8 mouse cellular contexts compared by ENCODE assay signal in genomic region chr6:47813257-47813878, GRCm38 (mm10). TPM values are rescaled to one million over a fixed set of nuclear protein-coding genes. Genes with fewer than 3 reads are reported as not detected.
DNase-seq lines count a peak whose midpoint lies in the region; ATAC-seq and TF ChIP-seq lines count a peak whose summit lies in the region.

Gene Pdia4, minus strand, starts transcription at chr6:47813430.

- DNase-seq in MEL (ENCODE audit: low read depth, low spot score): peak; percentile 99
- peak; percentile 98 to 99 for DNase-seq in cerebellum, adult 2 months
- peak; percentile 98 for DNase-seq in forebrain, postnatal 0 days
- peak; percentile 98 for DNase-seq in heart, postnatal 4 days
- peak; percentile 97 to 98 for DNase-seq in layer of hippocampus, adult 8-10 months (ENCODE audit: low spot score in 2 of 2)
- DNase-seq in ovary, adult 18-20 months (ENCODE audit: low spot score): peak; percentile 99
- peak; percentile 99 for DNase-seq in thymus, postnatal 0 days (ENCODE audit: low spot score)

- H3K36me3 ChIP-seq in MEL (ENCODE audit: control insufficient read depth in 1 of 2, insufficient read depth in 2 of 2, low read length in 2 of 2): peaks cover 0 to 22% of the 10 kb centered on the region in 2 experiments; a peak in 3 of 4 replicates
- H3K36me3 ChIP-seq in forebrain, postnatal 0 days (ENCODE audit: insufficient read depth): peaks cover 13% of the 10 kb centered on the region; the same call in 1 of the 2 replicates
- no peaks in the 10 kb centered on the region for H3K36me3 ChIP-seq in lung, embryonic 15.5 days

- no peaks in the 10 kb centered on the region for H3K27me3 ChIP-seq in MEL (ENCODE audit: control insufficient read depth in 1 of 2, insufficient read depth in 2 of 2, low read length in 2 of 2)
- no peaks in the 10 kb centered on the region for H3K27me3 ChIP-seq in cerebellum, adult 2 months (ENCODE audit: control insufficient read depth, insufficient read depth, low read length)
- H3K27me3 ChIP-seq in forebrain, postnatal 0 days (ENCODE audit: insufficient read depth, low read length): no peaks in the 10 kb centered on the region
- H3K27me3 ChIP-seq in lung, embryonic 15.5 days: no peaks in the 10 kb centered on the region

- H3K4me2 ChIP-seq in forebrain, postnatal 0 days (ENCODE audit: low read depth): peak within 1 kb of the TSS; percentile 58
- peak within 1 kb of the TSS; percentile 75 for H3K4me2 ChIP-seq in lung, embryonic 15.5 days

- TF ChIP-seq EP300 in MEL (IDR thresholded peaks at IDR 0.05; ENCODE audit: low read depth in 1 of 2, low read length in 2 of 2): no peak

- H3K9ac ChIP-seq in MEL (ENCODE audit: control insufficient read depth, low read depth, low read length, poor library complexity, severe bottlenecking): peak within 1 kb of the TSS; percentile 83
- peak within 1 kb of the TSS; percentile 72 for H3K9ac ChIP-seq in forebrain, postnatal 0 days
- H3K9ac ChIP-seq in lung, embryonic 15.5 days: peak within 1 kb of the TSS; percentile 94

- H3K9me3 ChIP-seq in MEL (replicated peaks; ENCODE audit: insufficient read depth, low read length): no peaks in the 10 kb centered on the region
- H3K9me3 ChIP-seq in forebrain, postnatal 0 days (ENCODE audit: low read length): no peaks in the 10 kb centered on the region
- no peaks in the 10 kb centered on the region for H3K9me3 ChIP-seq in lung, embryonic 15.5 days

- peaks cover 38% of the 10 kb centered on the region for H3K79me2 ChIP-seq in MEL (ENCODE audit: control insufficient read depth, insufficient read depth, low read length, poor library complexity)

- ATAC-seq in forebrain, postnatal 0 days: peak; percentile 99
- peak; percentile 99 for ATAC-seq in lung, embryonic 15.5 days (ENCODE audit: borderline replicate concordance, extremely low read depth, low FRiP score, low TSS enrichment)

- peaks cover 0 to 12% of the 10 kb centered on the region in 2 experiments for H3K4me1 ChIP-seq in MEL (ENCODE audit: control insufficient read depth in 1 of 2, insufficient read depth in 2 of 2, low read length in 2 of 2)
- H3K4me1 ChIP-seq in cerebellum, adult 2 months (ENCODE audit: control insufficient read depth, insufficient read depth, low read length): peaks cover 7% of the 10 kb centered on the region
- peaks cover 23% of the 10 kb centered on the region for H3K4me1 ChIP-seq in forebrain, postnatal 0 days (ENCODE audit: insufficient read depth)
- peaks cover 32% of the 10 kb centered on the region for H3K4me1 ChIP-seq in lung, embryonic 15.5 days

- peak within 1 kb of the TSS; percentile 76 for H3K27ac ChIP-seq in MEL (ENCODE audit: control insufficient read depth, low read depth, low read length)
- peak within 1 kb of the TSS; percentile 1; the same call in 1 of the 2 replicates for H3K27ac ChIP-seq in cerebellum, adult 2 months (ENCODE audit: insufficient read depth, low read length)
- H3K27ac ChIP-seq in forebrain, postnatal 0 days (ENCODE audit: low read depth, low read length): peak within 1 kb of the TSS; percentile 90
- H3K27ac ChIP-seq in lung, embryonic 15.5 days: peak within 1 kb of the TSS; percentile 96

- WGBS in cerebellum, adult 2 months: under 1% methylated on average over 44 of the region's 44 CpGs
- WGBS in forebrain, postnatal 0 days: 1% methylated on average over 44 of the region's 44 CpGs
- under 1% methylated on average over 44 of the region's 44 CpGs for WGBS in lung, embryonic 15.5 days

- TF ChIP-seq RAD21 in MEL (IDR thresholded peaks at IDR 0.05; ENCODE audit: low read depth, low read length): no peak

- no peak for TF ChIP-seq CTCF in MEL (IDR thresholded peaks at IDR 0.05 in 2 of 3, conservative IDR thresholded peaks at IDR 0.05 in 1 of 3; ENCODE audit: control insufficient read depth in 1 of 3, insufficient read depth in 1 of 3, low read depth in 2 of 3, low read length in 3 of 3, poor library complexity in 1 of 3, severe bottlenecking in 1 of 3)
- no peak for TF ChIP-seq CTCF in cerebellum, adult 2 months (IDR thresholded peaks at IDR 0.05; ENCODE audit: borderline replicate concordance, insufficient read depth, low read depth, low read length)
- no peak for TF ChIP-seq CTCF in forebrain, postnatal 0 days (IDR thresholded peaks at IDR 0.05; ENCODE audit: low read depth)

- H3K4me3 ChIP-seq in MEL (ENCODE audit: control insufficient read depth in 1 of 2, insufficient read depth in 1 of 2, low read depth in 2 of 2, low read length in 2 of 2): peak within 1 kb of the TSS; percentile 74 to 82
- H3K4me3 ChIP-seq in cerebellum, adult 2 months (replicated peaks; ENCODE audit: insufficient read depth, low read depth, low read length): peak within 1 kb of the TSS; percentile 80
- H3K4me3 ChIP-seq in forebrain, postnatal 0 days (ENCODE audit: low read depth, low read length): peak within 1 kb of the TSS; percentile 80
- peak within 1 kb of the TSS; percentile 77 for H3K4me3 ChIP-seq in lung, embryonic 15.5 days

- peak; percentile 23 to 91; a peak in 3 of 4 replicates for TF ChIP-seq POLR2A in MEL (IDR thresholded peaks at IDR 0.05; ENCODE audit: control insufficient read depth in 1 of 2, insufficient read depth in 1 of 2, low read depth in 1 of 2, low read length in 2 of 2, poor library complexity in 1 of 2)
- peak; percentile 78; the same call in 1 of the 2 replicates for TF ChIP-seq POLR2A in cerebellum, adult 2 months (IDR thresholded peaks at IDR 0.05; ENCODE audit: borderline replicate concordance, insufficient read depth, low read length)

TF ChIP-seq in MEL, 35 proteins besides CTCF, POLR2A, EP300 and RAD21 (continues in another document):
- TF ChIP-seq CHD1 (IDR thresholded peaks at IDR 0.05; ENCODE audit: low read depth, low read length) (no peak), E2F4 (IDR thresholded peaks at IDR 0.05; ENCODE audit: borderline replicate concordance, low read depth, low read length) (no peak), RCOR1 (IDR thresholded peaks at IDR 0.05; ENCODE audit: low read depth, low read length) (peak; percentile 61), NRF1 (IDR thresholded peaks at IDR 0.05; ENCODE audit: insufficient read depth, low read depth, low read length, poor library complexity, severe bottlenecking) (peak; percentile 57; the same call in 1 of the 2 replicates), KAT2A (conservative IDR thresholded peaks at IDR 0.05; ENCODE audit: low read depth, low read length) (0 out of 2 replicates have a peak, but pooled peaks have one; percentile 34), TBP (IDR thresholded peaks at IDR 0.05; ENCODE audit: low read depth, low read length) (peak; percentile 69; the same call in 1 of the 2 replicates), MYB (IDR thresholded peaks at IDR 0.05; ENCODE audit: low read depth, low read length) (no peak), JUND (IDR thresholded peaks at IDR 0.05; ENCODE audit: low read depth, low read length) (no peak), MAFK (IDR thresholded peaks at IDR 0.05; ENCODE audit: borderline replicate concordance, low read depth, low read length) (no peak), SIN3A (IDR thresholded peaks at IDR 0.05; ENCODE audit: low read length) (peak; percentile 96), ZMIZ1 (IDR thresholded peaks at IDR 0.05; ENCODE audit: low read depth, low read length) (0 out of 2 replicates have a peak, but pooled peaks have one; percentile 58), HCFC1 (IDR thresholded peaks at IDR 0.05; ENCODE audit: low read depth, low read length) (peak; percentile 69), MEF2A (IDR thresholded peaks at IDR 0.05; ENCODE audit: extremely low read depth, insufficient replicate concordance, low read depth, low read length, poor library complexity, severe bottlenecking) (no peak), MAX (IDR thresholded peaks at IDR 0.05; ENCODE audit: low read length) (peak; percentile 97), ETS1 (IDR thresholded peaks at IDR 0.05; ENCODE audit: low read depth, low read length) (0 out of 2 replicates have a peak, but pooled peaks have one; percentile 15), UBTF (IDR thresholded peaks at IDR 0.05; ENCODE audit: borderline replicate concordance, insufficient read depth, low read depth, low read length) (no peak), TAL1 (IDR thresholded peaks at IDR 0.05; ENCODE audit: low read length) (no peak), TCF12 (IDR thresholded peaks at IDR 0.05; ENCODE audit: low read depth, low read length) (peak; percentile 40; the same call in 1 of the 2 replicates), POLR2AphosphoS2 (IDR thresholded peaks at IDR 0.05; ENCODE audit: low read length) (peak; percentile 89), GATA1 (IDR thresholded peaks at IDR 0.05; ENCODE audit: low read depth, low read length) (0 out of 2 replicates have a peak, but pooled peaks have one; percentile 1), NELFE (IDR thresholded peaks at IDR 0.05; ENCODE audit: low read depth, low read length) (peak; percentile 78), BHLHE40 (IDR thresholded peaks at IDR 0.05; ENCODE audit: borderline replicate concordance, low read depth, low read length) (no peak), CHD2 (IDR thresholded peaks at IDR 0.05; ENCODE audit: low read length) (no peak), ZNF384 (IDR thresholded peaks at IDR 0.05; ENCODE audit: low read depth, low read length) (no peak), ZC3H11A (IDR thresholded peaks at IDR 0.05; ENCODE audit: low read depth, low read length) (no peak), GABPA (IDR thresholded peaks at IDR 0.05; ENCODE audit: low read depth, low read length) (no peak), MXI1 (IDR thresholded peaks at IDR 0.05; ENCODE audit: low read depth, low read length) (peak; percentile 99), USF1 (IDR thresholded peaks at IDR 0.05; ENCODE audit: low read depth, low read length) (peak; percentile 32; the same call in 1 of the 2 replicates), SMC3 (IDR thresholded peaks at IDR 0.05; ENCODE audit: low read depth, low read length) (no peak), POLR2AphosphoS5 (IDR thresholded peaks at IDR 0.05; ENCODE audit: borderline replicate concordance, low read depth, low read length) (peak; percentile 22; the same call in 1 of the 2 replicates)

RNA-seq across cellular contexts. Expression of gene Pdia4, which starts in this region (rescaled TPM):
- total RNA-seq in MEL (2012; rRNA removed): 95.0 and 112 TPM in 2 replicates
- polyA plus RNA-seq in MEL (2012; ENCODE audit: insufficient read depth in 1 of 2, insufficient read length in 2 of 2, low read depth in 1 of 2, low replicate concordance in 2 of 2, missing spikeins in 1 of 2): 10 to 100 TPM in 1 of 2 experiments, not detected in 1; 91.4 TPM
- polyA plus RNA-seq in cerebellum, adult 2 months (2012; rRNA removed): 30.1 and 31.9 TPM in 2 replicates
- 97.7 and 104 TPM in 2 replicates for total RNA-seq in forebrain, postnatal 0 days (2014; rRNA removed)
- 70.5 and 83.7 TPM in 2 replicates for polyA plus RNA-seq in forebrain, postnatal 0 days (2015; fragmentation: Nextera tagmentation; extraction: Ambion mirVana)
- total RNA-seq in heart, postnatal 4 days (2021): 10 to 100 TPM; 65.1 to 69.8 TPM
- total RNA-seq in layer of hippocampus, adult 8-10 months (2022): 10 to 100 TPM; 55.5 to 94.5 (median 72.9) TPM
- polyA plus RNA-seq in lung, embryonic 15.5 days (2015; fragmentation: Nextera tagmentation; extraction: Ambion mirVana): 355 and 366 TPM in 2 replicates
- 92.3 and 121 TPM in 2 replicates for polyA plus RNA-seq in thymus, postnatal 0 days (2015; fragmentation: Nextera tagmentation; extraction: Ambion mirVana)

Comparison
In these comparisons a context has a peak if more than half of its experiments do, and no peak if none do; other contexts are left out.
1. Peak in every context shown above with its lines: DNase-seq, ATAC-seq, H3K4me3 ChIP-seq and H3K27ac ChIP-seq.
2. H3K27ac ChIP-seq: peak in every context shown above with its lines; median percentile 96 in lung, embryonic 15.5 days; 90 in forebrain, postnatal 0 days; 76 in MEL; 1 in cerebellum, adult 2 months.